Mouse (Mus musculus) inflammation-experienced regulatory T-cells, adult 6 months (primary cell): ENCODE results near the gene Rack1. TPM values are rescaled to one million over a fixed set of nuclear protein-coding genes. Genes with fewer than 3 reads are reported as not detected.
"Not testable (repeated sequence)": the region's sequence is repeated elsewhere in the genome, so short reads cannot be mapped to it uniquely, and the experiment has no call there.

Source experiments
- ATAC-seq: one replicate; pipeline ENCODE4 v1.8.0; 2017
- polyA plus RNA-seq, 3 experiments: library from polyadenylated mRNA; unstranded; fragments of 100-300 nt; shearing (Covaris generic); gene quantifications; one replicate each; pipeline ENCODE4 v1.2.1; 2017

Gene Rack1
- polyA plus RNA-seq, 3 experiments from 2014 or later = 1,163 to 1,603 (median 1,351) TPM

DNA sequence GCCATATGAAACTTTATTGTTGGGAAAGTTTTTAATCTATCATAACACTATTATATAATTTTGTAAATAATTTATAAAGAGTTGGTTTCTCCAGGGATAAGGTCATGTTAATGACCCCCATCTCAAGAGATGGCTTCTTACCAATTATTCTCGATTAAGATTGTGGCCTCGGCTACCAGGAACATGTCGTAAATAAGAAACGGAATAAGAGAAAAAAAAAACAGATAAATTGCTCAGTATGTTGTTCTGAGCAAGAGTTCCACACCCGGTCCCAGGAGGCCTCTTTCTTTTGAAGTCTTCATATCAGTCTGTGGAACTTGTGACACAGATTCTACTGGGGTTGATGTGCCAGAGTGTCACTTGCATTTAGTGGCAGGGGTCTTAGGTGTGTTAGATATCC is 41.1 kb downstream of the Rack1 start:
- ATAC-seq = no peak

DNA sequence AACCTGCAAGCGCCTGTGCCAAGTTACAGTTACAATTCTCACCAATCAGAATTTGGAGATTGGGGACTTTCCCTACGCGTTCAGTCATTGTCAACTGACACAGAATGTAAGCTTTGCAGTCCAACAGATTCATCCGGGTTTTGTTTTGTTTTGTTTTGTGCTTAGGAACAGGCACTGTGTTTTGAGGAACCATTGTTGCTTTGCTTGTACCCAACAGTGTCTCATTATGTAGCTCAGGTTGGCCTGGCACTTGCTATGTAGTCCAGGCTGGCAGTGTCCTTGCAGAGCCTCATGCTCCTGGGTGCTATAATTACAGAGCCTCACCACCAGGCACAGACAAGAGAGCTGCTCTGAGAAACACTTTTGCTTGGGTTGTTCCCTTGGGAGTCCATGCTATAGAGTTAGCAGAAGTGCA is 42.3 kb downstream of the Rack1 start:
- ATAC-seq = no peak

DNA sequence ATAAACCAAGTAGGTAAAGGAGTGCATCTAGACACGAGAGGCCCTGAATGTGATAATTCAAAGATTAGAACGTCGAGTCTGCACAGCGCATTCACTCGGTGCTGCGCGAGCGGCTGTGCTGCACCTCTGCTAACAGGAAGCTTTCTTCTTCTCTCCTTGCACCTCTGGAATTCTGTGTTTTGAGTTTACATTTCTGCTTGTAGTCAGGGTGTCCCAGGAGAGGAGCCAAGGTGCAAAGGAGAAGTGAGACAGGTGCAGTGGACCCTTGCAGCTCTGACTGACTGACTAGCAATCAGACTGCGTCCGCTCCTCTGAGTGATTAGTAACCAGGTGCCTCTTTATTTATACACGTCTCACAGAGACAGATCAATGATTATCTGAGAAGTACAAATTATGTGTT is 43.1 kb downstream of the Rack1 start:
- no peak for ATAC-seq

DNA sequence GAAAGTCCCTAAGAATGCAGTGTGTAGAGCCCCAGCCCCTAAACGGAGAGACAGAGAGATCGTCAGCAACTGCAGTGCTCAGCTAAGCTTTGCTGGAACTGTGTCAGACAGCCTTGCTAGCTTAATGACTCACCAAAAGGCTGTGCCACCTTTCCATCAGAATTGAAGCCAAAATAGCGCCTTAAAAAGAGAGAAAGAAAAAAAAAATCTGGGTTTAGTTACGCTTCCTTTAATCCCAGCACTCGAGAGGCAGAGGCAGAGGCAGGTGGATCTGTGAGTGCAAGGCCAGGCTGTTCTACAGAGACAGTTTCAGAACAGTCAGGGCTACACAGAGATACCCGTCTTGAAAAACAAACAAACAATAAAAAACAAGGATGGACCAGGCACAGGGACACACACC is 44.2 kb downstream of the Rack1 start:
- ATAC-seq = no peak

DNA sequence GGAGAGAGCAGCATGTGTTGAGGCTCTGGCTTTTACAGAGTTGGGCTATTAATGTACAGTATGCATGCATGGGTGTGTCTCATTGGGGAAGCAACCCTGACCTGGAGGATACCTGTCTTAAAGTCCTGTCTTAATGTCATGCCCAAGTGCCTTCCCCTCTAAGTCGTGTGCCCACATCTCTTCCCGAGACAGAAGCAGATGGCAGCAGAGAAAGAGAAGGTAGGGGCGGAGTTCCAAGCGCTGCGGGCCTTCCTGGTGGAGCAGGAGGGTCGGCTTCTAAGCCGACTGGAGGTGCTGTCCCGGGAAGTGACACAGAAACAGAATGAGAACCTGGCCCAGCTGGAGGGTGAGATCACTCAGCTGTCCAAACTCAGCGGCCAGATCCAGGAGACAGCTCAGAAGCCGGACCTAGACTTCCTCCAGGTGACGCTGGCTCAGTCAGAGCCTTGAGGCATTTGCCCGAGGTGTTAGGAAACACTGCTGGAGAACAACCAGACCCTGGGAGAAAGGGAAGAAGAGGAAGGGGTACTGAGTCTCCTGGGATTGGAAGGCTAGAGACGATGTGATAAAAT is 45.2 kb downstream of the Rack1 start:
- ATAC-seq = no peak

DNA sequence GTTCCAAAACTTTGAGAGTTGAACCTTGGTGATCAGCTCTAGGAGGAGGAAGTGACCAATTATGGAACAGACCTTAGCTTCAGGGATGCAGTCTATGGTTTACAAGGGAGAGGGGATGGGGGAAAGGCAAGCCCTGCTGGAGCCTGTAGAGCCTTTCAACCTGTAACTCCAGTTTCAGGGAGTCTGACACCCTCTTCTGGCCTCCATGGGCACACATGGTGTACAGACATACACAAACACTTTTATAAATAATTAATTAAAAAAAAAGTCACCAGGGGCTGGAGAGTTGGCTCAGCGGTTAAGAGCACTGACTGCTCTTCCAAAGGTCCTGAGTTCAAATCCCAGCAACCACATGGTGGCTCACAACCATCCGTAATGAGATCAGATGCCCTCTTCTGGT is 46.2 kb downstream of the Rack1 start:
- not testable (repeated sequence) for ATAC-seq

DNA sequence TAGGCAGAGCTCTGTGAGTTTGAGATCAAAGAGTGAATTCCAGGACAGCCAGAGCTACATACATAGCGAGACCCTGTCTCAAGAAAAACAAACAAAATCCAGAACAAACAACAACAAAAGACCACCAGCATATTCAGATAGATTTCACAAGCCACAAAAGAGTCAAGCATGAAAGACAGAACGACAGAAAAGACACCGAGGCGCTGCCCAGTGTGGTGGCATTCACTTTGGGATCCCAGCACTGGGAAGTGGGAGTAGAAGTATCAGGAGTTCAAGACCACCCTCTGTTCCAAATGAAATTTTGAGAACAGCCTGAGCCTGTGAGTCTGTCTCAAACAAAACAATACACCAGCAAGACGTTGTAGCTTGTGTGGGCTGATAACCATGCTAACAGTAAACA is 46.7 kb downstream of the Rack1 start:
- no peak for ATAC-seq

DNA sequence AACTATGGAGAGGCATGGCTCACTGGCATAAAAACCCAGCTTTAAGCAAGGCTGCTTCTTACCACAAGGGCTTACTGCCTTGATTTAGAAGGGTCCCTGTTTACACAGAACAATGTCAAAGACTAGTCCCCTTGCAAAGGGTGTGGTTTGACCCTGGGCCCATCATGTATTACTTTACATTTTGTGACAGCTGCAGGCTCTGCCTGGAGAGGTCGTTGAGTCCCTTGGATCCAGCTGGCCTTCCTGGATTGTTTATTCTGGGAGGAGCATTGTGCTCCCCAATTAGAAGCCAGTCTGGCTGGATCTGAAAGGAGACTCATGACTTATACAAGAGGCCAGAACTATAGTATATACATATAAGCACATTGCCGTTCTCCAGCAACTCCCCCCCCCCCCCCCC is 50.1 kb downstream of the Rack1 start:
- ATAC-seq = no peak

DNA sequence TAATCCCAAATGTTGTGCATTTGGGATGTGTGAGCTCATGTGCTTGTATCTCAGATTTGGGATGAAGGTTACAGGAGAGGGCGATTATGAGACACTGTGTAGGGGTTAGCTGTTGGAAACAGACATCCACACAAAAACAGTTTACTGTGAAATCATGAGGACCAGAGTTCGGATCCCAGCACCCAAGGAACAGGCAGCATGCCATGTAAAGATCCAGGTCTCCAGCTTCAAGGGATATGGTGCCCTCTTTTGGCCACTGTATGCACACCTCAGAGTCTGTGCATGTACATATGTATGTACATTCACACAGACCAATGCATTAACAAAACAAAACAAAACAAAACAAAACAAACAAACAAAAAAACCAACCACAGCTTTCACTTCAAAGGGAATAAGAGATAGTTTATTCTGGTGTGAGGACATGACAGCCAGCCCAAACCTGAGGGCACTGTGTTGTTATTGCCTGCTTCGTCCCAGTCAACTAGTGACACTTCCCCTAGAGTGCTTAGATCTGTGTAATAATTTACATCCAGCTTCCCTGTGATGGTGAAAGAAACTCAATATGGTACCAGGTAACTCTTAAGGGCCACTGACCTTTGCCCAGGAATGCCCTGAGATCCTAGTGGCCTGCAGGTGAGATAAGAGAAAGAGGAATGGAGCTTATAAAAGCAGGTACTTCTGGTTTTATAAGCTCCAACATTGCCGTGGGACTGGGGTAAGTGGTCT is 51.3 kb downstream of the Rack1 start:
- ATAC-seq = no peak

DNA sequence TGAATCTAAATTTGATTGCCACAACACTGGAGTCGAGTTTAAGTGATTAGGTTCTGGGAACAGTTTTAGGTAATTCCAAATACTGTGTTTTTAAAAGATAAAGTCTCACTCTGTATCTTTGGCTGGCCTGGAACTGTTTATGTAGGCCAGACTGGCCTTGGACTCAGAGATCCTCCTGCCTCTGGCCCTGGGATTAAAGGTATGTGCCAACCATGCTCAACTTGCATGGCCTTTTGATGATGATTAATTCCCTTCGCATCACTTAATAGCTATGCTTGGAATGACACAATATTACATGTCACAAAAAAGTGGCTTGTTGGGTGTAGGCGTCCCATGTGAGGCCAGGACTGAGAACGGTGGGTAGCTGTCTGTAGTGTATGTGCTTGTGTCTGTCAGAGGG is 52.1 kb downstream of the Rack1 start:
- no peak for ATAC-seq

DNA sequence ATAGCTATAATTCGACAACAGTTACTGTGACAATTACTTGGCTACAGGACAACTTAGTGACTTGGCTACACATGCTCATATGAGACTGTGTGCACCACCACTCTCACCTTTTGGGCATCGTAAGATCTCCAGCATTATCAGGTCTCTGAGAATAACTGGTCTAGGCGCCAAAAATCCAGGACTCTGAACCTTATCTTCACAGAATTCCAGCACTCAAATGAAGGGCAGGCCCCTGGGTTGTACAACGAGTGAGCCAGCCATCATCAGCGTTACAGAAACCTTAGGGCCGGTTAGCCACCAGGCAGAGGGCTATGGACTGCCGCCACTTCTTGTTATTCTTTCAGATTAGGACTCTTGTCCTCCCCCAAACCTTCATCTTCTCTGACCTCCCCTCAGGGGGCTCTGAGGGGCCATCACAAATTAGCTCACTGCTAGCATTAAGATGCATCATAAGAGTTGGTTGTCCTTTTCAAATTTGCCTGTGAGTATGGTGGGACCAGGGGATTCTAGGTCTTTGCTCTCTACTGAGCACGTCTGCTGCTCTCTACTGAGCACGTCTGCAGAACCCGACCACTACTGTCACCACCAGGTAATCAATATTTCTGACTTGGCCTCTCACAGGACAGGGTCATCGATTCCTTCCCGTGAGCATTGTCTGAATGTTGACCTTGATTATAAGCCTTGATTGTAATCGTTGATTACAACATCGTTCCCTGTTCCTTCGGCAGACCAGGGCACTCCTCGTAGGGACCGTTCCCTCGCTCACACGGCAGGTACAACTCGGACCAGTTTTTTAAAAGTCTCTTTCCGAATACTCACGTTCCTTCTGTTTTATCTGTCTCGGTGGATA is 52.7 kb downstream of the Rack1 start:
- ATAC-seq = no peak

DNA sequence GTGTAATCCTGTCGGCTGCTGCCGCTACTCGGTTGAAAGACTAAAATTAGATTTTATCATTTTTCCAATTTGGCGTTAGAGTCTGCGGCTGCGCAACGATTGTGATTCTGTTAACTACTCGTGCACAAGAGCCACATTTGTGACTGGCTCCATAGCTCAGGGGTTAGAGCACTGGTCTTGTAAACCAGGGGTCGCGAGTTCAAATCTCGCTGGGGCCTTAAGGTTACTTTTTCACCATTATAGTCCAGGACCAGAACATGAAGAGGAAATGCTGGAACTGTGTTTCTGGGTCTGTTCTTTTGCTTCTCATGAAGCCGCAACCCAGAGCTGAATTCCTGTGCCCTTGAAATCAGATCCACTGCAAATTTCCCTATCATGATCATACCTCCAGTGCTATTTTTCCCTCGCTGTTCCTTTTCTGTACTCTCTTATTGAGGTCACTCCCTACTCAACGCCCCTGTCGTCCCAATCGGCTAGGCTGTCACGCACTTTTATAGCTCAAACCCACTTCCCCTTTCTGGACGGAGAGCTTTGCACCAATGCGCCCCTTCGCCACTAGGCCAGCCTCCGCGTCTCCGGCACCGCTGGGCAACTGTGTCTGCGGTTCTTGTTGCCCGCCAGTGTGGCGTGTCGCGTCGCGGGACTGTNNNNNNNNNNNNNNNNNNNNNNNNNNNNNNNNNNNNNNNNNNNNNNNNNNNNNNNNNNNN is 53.5 kb downstream of the Rack1 start:
- peak; percentile 47 for ATAC-seq

Other genes starting within 250 kb of the Rack1 start
- 1 to 10 TPM; 2.5 to 4.6 (median 3.3) TPM for gene Trim41, start 17.0 kb downstream of the Rack1 start, polyA plus RNA-seq
- gene Trim7, start 25.8 kb downstream of the Rack1 start, polyA plus RNA-seq = 1 to 10 TPM in 2 of 3 experiments, under 1 TPM in 1; 0.58 to 2.1 (median 1.1) TPM
- gene Gm12184, start 26.3 kb downstream of the Rack1 start, polyA plus RNA-seq = 1 to 10 TPM; 1.3 to 2.8 (median 2.5) TPM
- gene Irgm1, start 71.4 kb downstream of the Rack1 start, polyA plus RNA-seq = 100 to 1,000 TPM; 172 to 210 (median 188) TPM
- gene Gm5431, start 101.9 kb downstream of the Rack1 start, polyA plus RNA-seq = under 1 TPM; 0.22 to 0.59 (median 0.56) TPM
- gene Psme2b, start 145.9 kb downstream of the Rack1 start, polyA plus RNA-seq = 100 to 1,000 TPM; 181 to 259 (median 225) TPM
- under 1 TPM; 0.40 to 0.94 (median 0.52) TPM for gene Olfr56, start 178.6 kb downstream of the Rack1 start, polyA plus RNA-seq
- gene 9930111J21Rik1, start 179.1 kb downstream of the Rack1 start, polyA plus RNA-seq = 100 to 1,000 TPM; 121 to 163 (median 155) TPM
- gene Gm12185, start 191.9 kb downstream of the Rack1 start, polyA plus RNA-seq = 1 to 10 TPM; 3.0 to 8.4 (median 5.0) TPM
- 100 to 1,000 TPM; 207 to 408 (median 255) TPM for gene Tgtp1, start 193.8 kb downstream of the Rack1 start, polyA plus RNA-seq